Mouse (Mus musculus) adrenal gland, postnatal 4 days (tissue): ENCODE measurements around the gene Tex12. TPM values are rescaled to one million over a fixed set of nuclear protein-coding genes. Genes with fewer than 3 reads are reported as not detected.

Experiments used
- DNase-seq, 2 experiments: peaks; one replicate each; pipeline ENCODE4 v3.0.0; 2021 to 2022; ENCODE audit warnings: low spot score in 2 of 2, mixed read lengths in 2 of 2
- long read RNA-seq, 2 experiments: library from polyadenylated mRNA; stranded (forward); transcript quantifications; one replicate each; pipeline ENCODE4 v2.0.0; 2021
- total RNA-seq, 2 experiments: library from RNA; stranded (reverse); gene quantifications; 2 replicates each; pipeline ENCODE4 v1.2.3; 2021

Tex12 gene
- total RNA-seq, result not detected
- long read RNA-seq, experiment 1, result 0 reads
- long read RNA-seq, experiment 2, result 0 reads

DNA sequence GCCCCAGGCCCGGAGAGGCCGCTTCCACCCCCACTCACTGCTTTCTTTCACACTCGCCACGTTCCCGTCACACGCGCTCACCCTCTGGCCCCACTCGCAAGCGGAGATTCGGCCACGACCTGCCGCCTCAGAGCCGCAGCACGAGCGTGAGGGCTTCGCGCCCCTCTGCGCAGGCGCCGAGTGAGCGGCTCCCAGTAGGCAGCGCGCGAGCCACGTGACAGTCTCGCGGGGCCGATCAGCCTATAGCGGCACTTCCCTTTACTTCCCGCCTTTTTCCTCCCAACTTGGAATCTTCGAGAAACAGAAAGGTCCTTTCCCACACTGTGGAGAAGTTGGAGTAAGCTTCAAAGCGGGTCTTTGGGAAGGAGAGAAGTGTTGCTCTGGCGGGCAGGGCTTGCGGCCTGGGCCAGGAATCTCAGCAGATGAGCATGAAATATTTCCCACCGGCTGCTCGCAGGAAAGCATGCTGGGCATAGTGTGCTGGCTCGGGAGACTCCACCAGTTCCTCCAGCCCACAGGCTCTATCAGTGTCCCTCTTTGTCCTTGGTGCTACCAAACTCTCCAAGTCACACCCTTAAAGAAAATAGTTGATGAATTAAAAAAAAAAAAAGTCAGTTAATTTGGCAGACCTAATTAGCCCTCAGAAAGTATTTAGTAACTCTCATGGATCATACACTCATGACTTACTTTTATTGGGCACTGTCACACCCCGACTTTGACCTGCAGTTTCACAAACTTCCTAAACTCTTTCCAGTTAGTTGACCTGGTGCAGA, at the start of gene Tex12:
Gene Tex12, minus strand, starts transcription at position 181 of the 773 bp plus-strand sequence.
- no peak for DNase-seq

DNA sequence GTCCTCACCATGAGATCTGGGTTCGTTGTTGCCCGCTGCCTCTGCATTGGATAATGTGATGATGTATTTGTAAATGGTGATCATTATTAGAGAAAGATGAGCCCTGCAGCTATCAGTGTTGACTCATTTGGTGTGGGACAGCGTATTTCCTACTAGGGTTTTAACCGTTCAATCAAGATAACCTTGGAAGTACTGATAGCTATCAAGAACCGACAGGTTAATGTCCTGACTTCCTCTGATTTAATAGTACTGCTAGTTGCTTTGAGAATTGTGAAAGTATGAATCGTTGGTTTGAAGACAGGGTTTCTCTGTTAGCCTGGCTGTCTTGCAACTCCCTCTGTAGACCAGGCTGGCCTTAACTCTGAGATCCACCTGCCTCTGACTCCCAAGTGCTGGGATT, 43.2 kb upstream of the Tex12 start:
- no peak for DNase-seq

GRCm38 (mm10) chr9:50603998-50604324, 42.8 kb upstream of the Tex12 start:
- DNase-seq, result no peak

GRCm38 (mm10) chr9:50603189-50603997, 42.3 kb upstream of the Tex12 start, which contains the start of the genes Sdhd and Timm8b:
Sdhd (minus strand) TSS chr9:50603812.
Timm8b (plus strand) TSS chr9:50603910.
- DNase-seq, result peak; percentile 75 to 83

GRCm38 (mm10) chr9:50602055-50602845, 41.1 kb upstream of the Tex12 start:
- no peak for DNase-seq

GRCm38 (mm10) chr9:50601536-50601935, 40.4 kb upstream of the Tex12 start:
- no peak for DNase-seq

- DNase-seq, result no peak
Observed at GRCm38 (mm10) chr9:50596973-50597372, 35.8 kb upstream of the Tex12 start.

GRCm38 (mm10) chr9:50594794-50595417, 33.8 kb upstream of the Tex12 start:
- DNase-seq, result no peak

GRCm38 (mm10) chr9:50593544-50593943, 32.4 kb upstream of the Tex12 start:
- no peak for DNase-seq

DNA sequence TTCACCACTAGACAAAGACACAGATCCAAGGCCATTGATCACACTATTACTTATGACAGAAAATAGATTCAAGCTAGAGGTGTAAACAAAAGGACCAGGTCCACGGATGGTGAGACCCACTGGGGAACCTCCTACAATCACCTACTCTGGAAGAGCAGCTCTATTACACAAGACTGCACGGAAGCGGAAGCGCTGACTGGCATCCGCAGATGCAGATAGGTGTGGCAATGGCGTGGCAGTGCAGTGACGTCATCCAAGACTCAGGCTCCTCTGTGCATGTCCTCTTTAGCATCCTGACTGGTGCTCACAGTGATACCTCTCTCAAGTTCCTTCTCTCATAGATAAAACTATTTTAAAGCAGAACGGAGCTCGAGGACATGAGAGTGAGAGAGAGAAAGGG, 31.8 kb upstream of the Tex12 start:
- no peak for DNase-seq

GRCm38 (mm10) chr9:50590856-50591518, 29.9 kb upstream of the Tex12 start:
- no peak for DNase-seq

DNA sequence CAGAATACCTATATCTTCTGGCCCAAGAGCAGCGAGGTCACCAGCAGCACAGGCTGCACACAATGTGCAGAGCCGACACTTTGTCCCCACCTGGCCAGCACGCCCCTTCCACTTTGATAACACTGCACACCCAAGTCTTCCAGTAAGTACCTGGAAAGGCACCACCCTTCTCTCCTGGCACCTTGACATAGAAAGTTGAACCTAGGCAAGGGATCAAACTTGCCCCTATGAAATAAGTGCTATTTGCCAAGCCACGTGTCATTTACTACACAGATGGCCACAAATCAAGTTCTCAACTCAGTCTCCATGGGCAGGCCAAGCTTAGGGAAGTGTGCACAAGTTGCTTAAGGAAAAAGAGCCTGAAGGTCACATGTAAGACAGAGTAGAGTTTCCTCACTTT, 25.8 kb upstream of the Tex12 start:
- no peak for DNase-seq

- DNase-seq, result no peak
Observed at GRCm38 (mm10) chr9:50585145-50585818, 24.2 kb upstream of the Tex12 start.

GRCm38 (mm10) chr9:50580370-50580769, 19.2 kb upstream of the Tex12 start:
- no peak for DNase-seq

DNA sequence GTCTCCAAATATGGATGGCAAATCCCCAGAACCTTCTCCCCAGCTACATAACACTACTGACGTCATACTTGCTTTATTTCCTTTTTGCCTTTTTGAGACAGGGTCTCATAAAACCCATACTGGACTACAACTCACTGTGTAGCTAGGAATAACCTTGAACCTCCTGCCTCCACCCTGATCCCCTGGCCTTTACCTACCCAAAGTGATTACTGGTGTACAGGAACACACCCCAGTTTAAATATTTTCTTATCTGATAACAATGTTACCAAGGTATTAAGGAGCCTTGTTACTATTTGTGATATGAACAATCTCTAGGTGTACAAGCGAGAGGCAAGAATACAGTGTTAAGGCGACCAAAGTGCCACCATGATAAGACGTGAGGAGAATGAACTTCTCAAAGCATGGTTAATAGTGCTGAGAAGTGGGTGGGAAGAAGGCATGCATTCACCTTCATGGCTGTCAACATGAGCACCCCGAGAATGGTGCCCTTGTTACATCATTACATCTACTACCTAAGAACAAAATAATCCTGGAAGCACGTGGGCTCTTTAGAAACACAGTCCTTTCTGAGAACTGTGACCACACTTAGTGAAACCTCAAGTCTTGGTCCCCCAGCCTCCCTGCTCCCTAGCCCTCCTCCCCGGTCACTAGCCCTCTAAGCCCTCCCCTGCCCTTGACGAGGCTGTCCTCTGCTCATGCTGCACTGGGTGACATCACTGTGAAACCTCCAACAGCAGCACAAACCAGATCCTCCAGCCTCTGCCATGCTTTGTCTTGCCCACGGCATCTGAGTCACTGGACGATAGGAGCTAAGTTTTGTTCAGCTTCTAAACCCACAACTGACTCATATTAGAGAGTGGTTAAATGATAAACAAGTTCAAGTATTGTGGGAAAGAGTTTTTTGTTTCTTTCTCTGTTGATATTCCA, 8.7 kb upstream of the Tex12 start:
- no peak for DNase-seq

GRCm38 (mm10) chr9:50567881-50568280, 6.8 kb upstream of the Tex12 start:
- DNase-seq, result no peak

- no peak for DNase-seq
Observed at GRCm38 (mm10) chr9:50567372-50567771, 6.2 kb upstream of the Tex12 start.

DNA sequence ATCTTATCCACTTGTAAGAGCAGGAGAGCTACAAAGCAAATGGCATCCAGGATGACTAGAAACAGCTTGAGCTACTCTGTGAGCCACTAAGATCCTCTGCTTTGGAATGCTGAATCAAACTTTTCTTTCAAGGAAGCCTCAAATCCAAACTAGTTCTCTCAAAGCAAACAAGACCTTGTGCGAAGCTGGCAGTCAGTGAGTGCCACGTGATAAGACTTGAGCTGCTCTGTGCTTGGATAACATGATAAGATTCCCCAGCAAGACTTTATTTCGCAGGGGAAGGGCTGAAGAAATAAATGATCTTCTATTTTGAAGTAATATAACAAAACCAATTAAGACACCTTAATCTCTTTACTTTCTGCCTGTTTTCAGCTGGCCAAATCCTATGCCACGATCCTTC, 4.8 kb upstream of the Tex12 start:
- DNase-seq, result no peak

GRCm38 (mm10) chr9:50565173-50565572, 4.0 kb upstream of the Tex12 start:
- DNase-seq, result no peak
